Mouse (Mus musculus) lung, postnatal 0 days (tissue): ENCODE results near the gene Pacrg.

ENCODE experiments used
- CTCF ChIP-seq: IDR thresholded peaks from 2 replicates; pipeline ENCODE4 v1.5.1; 2016; ENCODE audit warnings: antibody characterized with exemption, mild to moderate bottlenecking
- EP300 ChIP-seq: IDR thresholded peaks from 2 replicates; pipeline ENCODE4 v1.6.1; 2016; ENCODE audit warnings: antibody characterized with exemption, mild to moderate bottlenecking, control low read depth

GRCm38 (mm10) chr17:10407031-10407722, 432.9 kb downstream of the Pacrg start:
- TF ChIP-seq CTCF = no peak
- no peak for TF ChIP-seq EP300
